Mouse (Mus musculus) forebrain, postnatal 0 days (tissue): ENCODE measurements at regions not wholly inside any gene's neighbourhood (a gene's known extent, or its start where the extent isn't known, plus 50 kb on each side); places are given as distances from the start of the nearest gene placed in this dataset.
A peak's percentile ranks its signal among the peaks of the same experiment; 100 is the strongest.

Experiments
- ATAC-seq: fragments of 200-750 bp; cut with Nextera tagmentation; 2 replicates; pipeline ENCODE4 v1.8.0; 2017; ENCODE audit warnings: mild to moderate bottlenecking, moderate library complexity
- DNase-seq: peaks from one replicate; pipeline ENCODE4 v3.0.0-alpha.2; 2015
- H3K27ac ChIP-seq: fragments of 300-500 bp; sonication (generic); 2 replicates; pipeline ENCODE4 v1.5.1; 2014; ENCODE audit warnings: low read depth, mild to moderate bottlenecking, antibody characterized with exemption, low read length, moderate library complexity, mixed read lengths
- H3K27me3 ChIP-seq: fragments of 300-500 bp; sonication (generic); 2 replicates; pipeline ENCODE4 v1.6.1; 2014; ENCODE audit warnings: mild to moderate bottlenecking, low read length, mixed read lengths; ENCODE audit not compliant: insufficient read depth
- H3K36me3 ChIP-seq: fragments of 300-500 bp; sonication (generic); 2 replicates; pipeline ENCODE4 v1.6.1; 2014; ENCODE audit warnings: mild to moderate bottlenecking, moderate library complexity; ENCODE audit not compliant: insufficient read depth
- H3K4me1 ChIP-seq: fragments of 300-500 bp; sonication (generic); 2 replicates; pipeline ENCODE4 v1.6.1; 2014; ENCODE audit warnings: antibody characterized with exemption; ENCODE audit not compliant: insufficient read depth
- H3K4me2 ChIP-seq: fragments of 300-500 bp; sonication (generic); 2 replicates; pipeline ENCODE4 v1.6.1; 2014; ENCODE audit warnings: low read depth, mild to moderate bottlenecking, moderate library complexity
- H3K4me3 ChIP-seq: fragments of 300-500 bp; sonication (generic); 2 replicates; pipeline ENCODE4 v1.5.1; 2014; ENCODE audit warnings: low read depth, low read length, mixed read lengths
- H3K9ac ChIP-seq: fragments of 300-500 bp; sonication (generic); 2 replicates; pipeline ENCODE4 v1.6.1; 2014; ENCODE audit warnings: mild to moderate bottlenecking
- H3K9me3 ChIP-seq: fragments of 300-500 bp; sonication (generic); 2 replicates; pipeline ENCODE4 v1.6.1; 2016; ENCODE audit warnings: low read length
- CTCF ChIP-seq: sonication (generic); IDR thresholded peaks from 2 replicates; pipeline ENCODE4 v1.5.1; 2016; ENCODE audit warnings: antibody characterized with exemption, control low read depth, low read depth
- WGBS: fragments of 180-500 bp; shearing (Covaris S2); extraction: QIAGEN DNeasy Blood & Tissue Kit; methylation state at CpG from one replicate; pipeline ENCODE4 v1.1.7; 2014; 5-methylcytosine and 5-hydroxymethylcytosine counted together

GRCm38 (mm10) chr19:14090106-14090505 is 176.8 kb downstream of the Olfr1505 start:
- Histone ChIP-seq H3K36me3 (no peaks in the 10 kb centered on the region), H3K4me1 (no peaks in the 10 kb centered on the region), H3K27ac (no peak overlapping the region), H3K4me2 (no peak overlapping the region), H3K9me3 (no peaks in the 10 kb centered on the region), H3K27me3 (no peaks in the 10 kb centered on the region), H3K9ac (no peak overlapping the region), H3K4me3 (no peak overlapping the region)
- DNase-seq (no peak), ATAC-seq (no peak)
- 94% methylated on average over 3 of the region's 3 CpGs for WGBS
- no peak for TF ChIP-seq CTCF

GRCm38 (mm10) chr19:14094191-14094590 is 180.9 kb downstream of the Olfr1505 start:
- H3K4me3 ChIP-seq, result no peak overlapping the region
- no peak overlapping the region for H3K27ac ChIP-seq
- no peaks in the 10 kb centered on the region for H3K9me3 ChIP-seq
- no peak for DNase-seq
- no peaks in the 10 kb centered on the region for H3K36me3 ChIP-seq
- no peak overlapping the region for H3K4me2 ChIP-seq
- WGBS, result 61% methylated on average over 2 of the region's 2 CpGs
- ATAC-seq, result no peak
- H3K9ac ChIP-seq, result no peak overlapping the region
- no peak for TF ChIP-seq CTCF
- no peaks in the 10 kb centered on the region for H3K27me3 ChIP-seq
- no peaks in the 10 kb centered on the region for H3K4me1 ChIP-seq

GRCm38 (mm10) chr19:14096187-14096586 is 182.9 kb downstream of the Olfr1505 start:
- 60% methylated on average over 5 of the region's 5 CpGs for WGBS
- ATAC-seq (no peak), DNase-seq (no peak)
- Histone ChIP-seq H3K4me3 (no peak overlapping the region), H3K27me3 (no peaks in the 10 kb centered on the region), H3K36me3 (no peaks in the 10 kb centered on the region), H3K9ac (no peak overlapping the region), H3K4me2 (no peak overlapping the region), H3K27ac (no peak overlapping the region), H3K4me1 (no peaks in the 10 kb centered on the region), H3K9me3 (no peaks in the 10 kb centered on the region)
- no peak for TF ChIP-seq CTCF

GRCm38 (mm10) chr19:14109091-14109490 is 195.8 kb downstream of the Olfr1505 start:
- no peak for TF ChIP-seq CTCF
- DNase-seq (no peak), ATAC-seq (no peak)
- no peaks in the 10 kb centered on the region for H3K9me3 ChIP-seq
- no peaks in the 10 kb centered on the region for H3K4me1 ChIP-seq
- H3K36me3 ChIP-seq, result no peaks in the 10 kb centered on the region
- no peak overlapping the region for H3K9ac ChIP-seq
- H3K4me3 ChIP-seq, result no peak overlapping the region
- no peaks in the 10 kb centered on the region for H3K27me3 ChIP-seq
- no peak overlapping the region for H3K27ac ChIP-seq
- no peak overlapping the region for H3K4me2 ChIP-seq
- 78% methylated on average over 4 of the region's 4 CpGs for WGBS

- no peak overlapping the region; the same call in 1 of the 2 replicates for H3K4me2 ChIP-seq
- H3K36me3 ChIP-seq, result no peaks in the 10 kb centered on the region
- no peak for ATAC-seq
- no peaks in the 10 kb centered on the region for H3K9me3 ChIP-seq
- DNase-seq, result no peak
- no peak overlapping the region for H3K4me3 ChIP-seq
- no peak for TF ChIP-seq CTCF
- WGBS, result 12% methylated on average over 8 of the region's 8 CpGs
- H3K27ac ChIP-seq, result no peak overlapping the region
- H3K4me1 ChIP-seq, result no peaks in the 10 kb centered on the region
- H3K27me3 ChIP-seq, result no peaks in the 10 kb centered on the region
- H3K9ac ChIP-seq, result no peak overlapping the region
These were observed 210.2 kb downstream of the Olfr1505 start for GRCm38 (mm10) chr19:14123348-14124113.

- Histone ChIP-seq H3K4me2 (no peak overlapping the region; the same call in 1 of the 2 replicates), H3K27me3 (no peaks in the 10 kb centered on the region), H3K9me3 (no peaks in the 10 kb centered on the region), H3K27ac (no peak overlapping the region), H3K4me3 (no peak overlapping the region), H3K36me3 (no peaks in the 10 kb centered on the region), H3K4me1 (no peaks in the 10 kb centered on the region), H3K9ac (no peak overlapping the region)
- TF ChIP-seq CTCF, result no peak
- peak; percentile 13 for DNase-seq
- 22% methylated on average over 5 of the region's 5 CpGs for WGBS
- no peak for ATAC-seq
These were observed 211.0 kb downstream of the Olfr1505 start for GRCm38 (mm10) chr19:14124250-14124827.

- Histone ChIP-seq H3K27me3 (no peaks in the 10 kb centered on the region), H3K9ac (no peak overlapping the region), H3K27ac (no peak overlapping the region), H3K4me2 (no peak overlapping the region), H3K9me3 (no peaks in the 10 kb centered on the region), H3K4me3 (no peak overlapping the region), H3K36me3 (no peaks in the 10 kb centered on the region), H3K4me1 (no peaks in the 10 kb centered on the region)
- 35% methylated on average over 5 of the region's 5 CpGs for WGBS
- TF ChIP-seq CTCF, result no peak
- DNase-seq (no peak), ATAC-seq (no peak)
These were observed 211.7 kb downstream of the Olfr1505 start for GRCm38 (mm10) chr19:14124986-14125385.
